Mouse (Mus musculus): ENCODE results near the gene Zbtb11. TPM values are rescaled to one million over a fixed set of nuclear protein-coding genes. Genes with fewer than 3 reads are reported as not detected.
A peak's percentile ranks its signal among the peaks of the same experiment; 100 is the strongest.
"Not testable (repeated sequence)": the region's sequence is repeated elsewhere in the genome, so short reads cannot be mapped to it uniquely, and the experiment has no call there.

Gene Zbtb11
- polyA plus RNA-seq, 1 experiment, result 6.1 TPM

DNA sequence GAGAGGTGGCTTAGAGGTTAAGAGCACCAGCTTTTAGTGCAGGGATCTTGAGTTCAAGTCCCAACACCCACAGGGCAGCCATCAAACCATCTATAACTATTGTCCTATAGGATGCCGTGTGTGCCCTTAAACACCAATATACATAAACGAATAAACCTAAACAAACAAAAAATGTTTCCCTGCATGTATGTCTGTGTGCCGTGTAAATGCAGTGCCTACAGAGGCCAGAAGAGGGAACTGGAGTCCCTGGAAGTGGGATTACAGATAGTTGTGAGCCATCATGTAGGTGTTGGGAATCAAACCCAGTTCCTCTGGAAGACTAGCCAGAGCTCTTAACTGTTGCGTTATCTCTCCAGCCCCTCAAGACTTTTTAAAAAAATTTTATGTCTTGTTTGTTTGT is 32.9 kb upstream of the Zbtb11 start:
- no peak overlapping the region for H3K27ac ChIP-seq (ENCODE audit: control insufficient read depth, insufficient read depth, low read length)
- H3K4me3 ChIP-seq (ENCODE audit: control insufficient read depth, insufficient read depth, low read length), result no peak overlapping the region
- 97% methylated on average over 4 of the region's 4 CpGs for WGBS
- peak; percentile 36 for DNase-seq
- no peak for TF ChIP-seq CTCF (IDR thresholded peaks at IDR 0.05; ENCODE audit: borderline replicate concordance, control insufficient read depth, extremely low read depth, insufficient read depth, low read length, poor library complexity)
- TF ChIP-seq POLR2A (IDR thresholded peaks at IDR 0.05; ENCODE audit: control insufficient read depth, extremely low read depth, insufficient read depth, low read length, poor library complexity), result no peak
- no peaks in the 10 kb centered on the region for H3K27me3 ChIP-seq (ENCODE audit: control insufficient read depth, insufficient read depth, low read length)
- H3K4me1 ChIP-seq (replicated peaks; ENCODE audit: control insufficient read depth, insufficient read depth, low read length), result peaks cover 8% of the 10 kb centered on the region
- H3K36me3 ChIP-seq (ENCODE audit: control insufficient read depth, insufficient read depth, low read length), result no peaks in the 10 kb centered on the region

DNA sequence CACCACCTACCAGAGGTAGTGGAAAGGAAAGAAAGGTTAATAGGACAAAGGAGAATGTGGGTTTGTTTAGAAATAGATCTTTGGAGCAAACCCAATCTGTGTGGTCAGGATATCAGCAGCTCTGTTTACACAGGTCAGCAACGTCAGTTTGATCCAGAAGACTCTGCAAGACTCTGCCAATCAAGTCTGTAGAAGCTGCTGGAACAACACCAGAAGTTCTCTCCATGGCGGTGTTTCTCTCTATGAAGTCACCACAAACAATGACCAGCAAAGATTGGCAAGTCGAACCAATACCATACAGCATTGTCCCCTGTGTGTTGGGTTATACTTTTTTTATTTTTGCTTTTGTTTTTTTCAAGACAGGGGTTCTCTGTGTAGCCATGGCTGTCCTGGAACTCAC is 26.4 kb upstream of the Zbtb11 start:
- DNase-seq, result no peak
- H3K4me1 ChIP-seq (replicated peaks; ENCODE audit: control insufficient read depth, insufficient read depth, low read length), result peaks cover 14% of the 10 kb centered on the region
- no peak for TF ChIP-seq CTCF (IDR thresholded peaks at IDR 0.05; ENCODE audit: borderline replicate concordance, control insufficient read depth, extremely low read depth, insufficient read depth, low read length, poor library complexity)
- TF ChIP-seq POLR2A (IDR thresholded peaks at IDR 0.05; ENCODE audit: control insufficient read depth, extremely low read depth, insufficient read depth, low read length, poor library complexity), result no peak
- H3K27me3 ChIP-seq (ENCODE audit: control insufficient read depth, insufficient read depth, low read length), result no peaks in the 10 kb centered on the region
- H3K27ac ChIP-seq (ENCODE audit: control insufficient read depth, insufficient read depth, low read length), result peak overlapping the region; percentile 91
- H3K4me3 ChIP-seq (ENCODE audit: control insufficient read depth, insufficient read depth, low read length), result no peak overlapping the region
- WGBS, result 91% methylated on average over 3 of the region's 3 CpGs
- no peaks in the 10 kb centered on the region for H3K36me3 ChIP-seq (ENCODE audit: control insufficient read depth, insufficient read depth, low read length)

DNA sequence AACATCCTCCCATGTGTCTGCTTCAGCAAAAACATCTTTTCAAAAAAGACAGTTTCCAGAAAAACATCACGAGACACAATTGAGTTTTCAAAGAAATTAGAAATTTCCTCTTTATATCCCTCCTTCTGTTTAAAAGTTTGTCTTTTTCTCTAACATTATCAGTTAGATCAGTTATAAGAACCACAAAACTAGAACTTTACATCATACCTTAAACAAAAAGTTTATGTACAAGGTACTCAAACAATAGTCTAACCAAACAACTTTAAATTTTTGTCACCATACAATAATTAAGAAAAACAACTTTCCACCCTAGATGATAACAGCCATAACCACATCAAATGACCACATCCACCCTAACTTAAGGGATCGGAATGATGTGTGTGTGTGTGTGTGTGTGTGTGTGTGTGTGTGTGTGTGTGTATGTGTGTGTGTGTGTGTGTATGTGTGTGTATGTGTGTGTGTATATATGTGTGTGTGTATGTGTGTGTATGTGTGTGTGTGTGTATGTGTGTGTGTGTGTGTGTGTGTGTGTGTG is 25.7 kb upstream of the Zbtb11 start:
- 9% methylated on average over 2 of the region's 2 CpGs for WGBS
- DNase-seq, result peak; percentile 10
- Histone ChIP-seq H3K4me1 (replicated peaks; ENCODE audit: control insufficient read depth, insufficient read depth, low read length) (peaks cover 18% of the 10 kb centered on the region), H3K27ac (ENCODE audit: control insufficient read depth, insufficient read depth, low read length) (peak overlapping the region; percentile 91)
- not testable (repeated sequence) for H3K36me3 ChIP-seq (ENCODE audit: control insufficient read depth, insufficient read depth, low read length); H3K27me3 ChIP-seq (ENCODE audit: control insufficient read depth, insufficient read depth, low read length); H3K4me3 ChIP-seq (ENCODE audit: control insufficient read depth, insufficient read depth, low read length)

DNA sequence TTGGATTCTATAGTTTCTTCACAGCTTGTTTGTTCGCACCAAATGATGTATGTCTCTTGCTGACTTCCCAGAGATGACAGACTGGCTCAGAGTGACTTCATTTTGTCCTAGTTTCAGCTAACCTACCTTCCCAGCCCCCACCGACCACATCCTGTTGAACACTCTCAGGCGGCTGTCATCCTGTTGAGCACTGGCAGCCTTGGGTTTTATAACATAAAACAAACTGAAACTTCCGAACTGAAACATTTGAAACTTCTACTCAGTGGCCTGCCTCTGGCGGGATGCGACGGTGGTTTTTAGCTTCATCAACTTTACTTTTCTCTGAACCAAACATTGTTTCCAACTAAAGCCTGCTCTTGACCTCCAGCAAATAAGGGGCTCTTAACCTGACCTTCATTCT is 24.7 kb upstream of the Zbtb11 start:
- DNase-seq, result peak; percentile 93
- H3K36me3 ChIP-seq (ENCODE audit: control insufficient read depth, insufficient read depth, low read length), result no peaks in the 10 kb centered on the region
- H3K27me3 ChIP-seq (ENCODE audit: control insufficient read depth, insufficient read depth, low read length), result no peaks in the 10 kb centered on the region
- WGBS, result under 1% methylated on average over 7 of the region's 7 CpGs
- TF ChIP-seq POLR2A (IDR thresholded peaks at IDR 0.05; ENCODE audit: control insufficient read depth, extremely low read depth, insufficient read depth, low read length, poor library complexity), result no peak
- TF ChIP-seq CTCF (IDR thresholded peaks at IDR 0.05; ENCODE audit: borderline replicate concordance, control insufficient read depth, extremely low read depth, insufficient read depth, low read length, poor library complexity), result no peak
- H3K4me3 ChIP-seq (ENCODE audit: control insufficient read depth, insufficient read depth, low read length), result no peak overlapping the region
- peaks cover 18% of the 10 kb centered on the region for H3K4me1 ChIP-seq (replicated peaks; ENCODE audit: control insufficient read depth, insufficient read depth, low read length)
- peak overlapping the region; percentile 88 for H3K27ac ChIP-seq (ENCODE audit: control insufficient read depth, insufficient read depth, low read length)

GRCm38 (mm10) chr16:55950462-55950861 is 23.2 kb upstream of the Zbtb11 start:
- TF ChIP-seq CTCF (IDR thresholded peaks at IDR 0.05; ENCODE audit: borderline replicate concordance, control insufficient read depth, extremely low read depth, insufficient read depth, low read length, poor library complexity), result no peak
- TF ChIP-seq POLR2A (IDR thresholded peaks at IDR 0.05; ENCODE audit: control insufficient read depth, extremely low read depth, insufficient read depth, low read length, poor library complexity), result no peak
- H3K27me3 ChIP-seq (ENCODE audit: control insufficient read depth, insufficient read depth, low read length), result no peaks in the 10 kb centered on the region
- 89% methylated on average over 3 of the region's 3 CpGs for WGBS
- H3K36me3 ChIP-seq (ENCODE audit: control insufficient read depth, insufficient read depth, low read length), result no peaks in the 10 kb centered on the region
- H3K4me1 ChIP-seq (replicated peaks; ENCODE audit: control insufficient read depth, insufficient read depth, low read length), result peaks cover 18% of the 10 kb centered on the region
- DNase-seq, result peak; percentile 23
- H3K4me3 ChIP-seq (ENCODE audit: control insufficient read depth, insufficient read depth, low read length), result no peak overlapping the region
- H3K27ac ChIP-seq (ENCODE audit: control insufficient read depth, insufficient read depth, low read length), result peak overlapping the region; percentile 97

DNA sequence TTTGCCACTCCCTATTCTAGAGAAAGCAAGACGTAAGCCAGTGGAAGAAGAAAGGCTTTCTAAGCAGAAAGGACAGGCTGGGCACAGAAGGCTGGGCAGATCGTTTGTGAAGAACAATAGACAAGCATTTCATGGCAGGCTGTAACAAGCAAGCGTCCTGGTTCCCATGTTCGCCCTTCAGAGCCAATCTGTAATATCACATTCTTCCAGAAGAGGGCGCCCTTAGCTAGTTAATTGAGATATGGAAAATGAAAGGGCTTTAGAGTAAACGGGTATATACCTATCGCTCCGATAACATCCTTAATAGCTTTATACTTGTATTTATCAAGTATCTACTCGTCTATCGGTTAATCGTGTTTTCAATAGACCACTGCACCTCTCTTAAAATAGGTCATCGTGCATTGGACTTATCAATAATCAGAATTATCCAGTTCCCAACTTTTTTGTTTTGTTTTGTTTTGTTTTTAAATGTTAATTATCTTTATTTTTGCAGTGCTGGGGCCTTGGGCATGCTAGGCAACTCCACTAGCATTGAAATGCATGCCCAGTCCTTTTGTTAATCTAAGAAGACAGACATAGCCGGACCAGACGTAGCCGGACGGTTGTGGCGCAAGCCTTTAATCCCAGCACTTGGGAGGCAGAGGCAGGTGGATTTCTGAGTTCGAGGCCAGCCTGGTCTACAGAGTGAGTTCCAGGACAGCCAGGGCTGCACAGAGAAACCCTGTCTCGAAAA is 22.6 kb upstream of the Zbtb11 start:
- H3K36me3 ChIP-seq (ENCODE audit: control insufficient read depth, insufficient read depth, low read length), result no peaks in the 10 kb centered on the region
- 30% methylated on average over 19 of the region's 19 CpGs for WGBS
- peak; percentile 89 for DNase-seq
- H3K4me3 ChIP-seq (ENCODE audit: control insufficient read depth, insufficient read depth, low read length), result no peak overlapping the region
- H3K4me1 ChIP-seq (replicated peaks; ENCODE audit: control insufficient read depth, insufficient read depth, low read length), result peaks cover 16% of the 10 kb centered on the region
- H3K27me3 ChIP-seq (ENCODE audit: control insufficient read depth, insufficient read depth, low read length), result no peaks in the 10 kb centered on the region
- TF ChIP-seq CTCF (IDR thresholded peaks at IDR 0.05; ENCODE audit: borderline replicate concordance, control insufficient read depth, extremely low read depth, insufficient read depth, low read length, poor library complexity), result no peak
- H3K27ac ChIP-seq (ENCODE audit: control insufficient read depth, insufficient read depth, low read length), result peak overlapping the region; percentile 68

Measured in thymus, adult 2 months (tissue).